25 mouse cellular contexts compared by ENCODE assay signal in genomic region chr2:135848169-135848568, GRCm38 (mm10).
"Had no signal": no experiment of that assay in that cellular context is flagged by ENCODE, and none has a peak within 500 bp of the region (broad histone marks: within the 10 kb centered on the region; RNA-seq: fewer than 3 reads in every experiment).

No protein-coding gene starts in this region.

- DNase-seq: gastrocnemius, adult 2 months; gastrocnemius, postnatal 10 days; gastrocnemius, postnatal 25 days; heart, adult 2 months; heart, postnatal 14 days; heart, postnatal 36 days; kidney, adult 11 months; kidney, adult 2 months; kidney, adult 9 months; kidney, postnatal 10 days; kidney, postnatal 25 days; kidney, postnatal 4 days; liver had no signal

- H3K27ac ChIP-seq: gastrocnemius, adult 2 months; heart, adult 2 months; heart, embryonic 13.5 days; heart, embryonic 15.5 days; hindbrain, embryonic 13.5 days; hindbrain, embryonic 15.5 days; hindbrain, postnatal 0 days; layer of hippocampus, adult 2 months; left cerebral cortex, adult 2 months; limb, embryonic 10.5 days; limb, embryonic 12.5 days; liver, embryonic 12.5 days had no signal

- H3K36me3 ChIP-seq: heart, embryonic 13.5 days; heart, embryonic 15.5 days; hindbrain, embryonic 13.5 days; hindbrain, embryonic 15.5 days; limb, embryonic 10.5 days; limb, embryonic 12.5 days; liver, embryonic 12.5 days had no signal

- ATAC-seq: hindbrain, postnatal 0 days; intestine, embryonic 16.5 days; liver, embryonic 12.5 days had no signal

- H3K4me3 ChIP-seq: gastrocnemius, adult 2 months; heart, adult 2 months; heart, embryonic 13.5 days; heart, embryonic 15.5 days; hindbrain, embryonic 13.5 days; hindbrain, embryonic 15.5 days; layer of hippocampus, adult 2 months; left cerebral cortex, adult 2 months; limb, embryonic 10.5 days; limb, embryonic 12.5 days; liver, embryonic 12.5 days had no signal

- H3K4me1 ChIP-seq: hindbrain, embryonic 15.5 days; limb, embryonic 10.5 days; limb, embryonic 12.5 days; liver, embryonic 12.5 days had no signal

- H3K9ac ChIP-seq: heart, embryonic 13.5 days; heart, embryonic 15.5 days; hindbrain, embryonic 13.5 days; hindbrain, embryonic 15.5 days; limb, embryonic 12.5 days; liver, embryonic 12.5 days had no signal

- H3K9me3 ChIP-seq: heart, embryonic 13.5 days; heart, embryonic 15.5 days; hindbrain, embryonic 13.5 days; hindbrain, embryonic 15.5 days; limb, embryonic 10.5 days; limb, embryonic 12.5 days; liver, embryonic 12.5 days had no signal

- H3K4me2 ChIP-seq: heart, embryonic 11.5 days; heart, embryonic 13.5 days; heart, embryonic 15.5 days; hindbrain, embryonic 13.5 days; hindbrain, embryonic 15.5 days; limb, embryonic 12.5 days; liver, embryonic 12.5 days had no signal

- H3K27me3 ChIP-seq: heart, embryonic 13.5 days; heart, embryonic 15.5 days; hindbrain, embryonic 13.5 days; hindbrain, embryonic 15.5 days; limb, embryonic 12.5 days; liver, embryonic 12.5 days had no signal
